Mouse (Mus musculus) erythroblast, embryonic 14.5 days (primary cell): ENCODE data around the gene Ecsit.

Experiments used
- GATA1 ChIP-seq: IDR thresholded peaks from 2 replicates; pipeline ENCODE4 v1.6.1; 2012; ENCODE audit warnings: low read length, inconsistent platforms, mixed read lengths
- TAL1 ChIP-seq: IDR thresholded peaks from 3 replicates; pipeline ENCODE4 v1.6.1; 2012; ENCODE audit warnings: low read length, inconsistent platforms, mixed read lengths

DNA sequence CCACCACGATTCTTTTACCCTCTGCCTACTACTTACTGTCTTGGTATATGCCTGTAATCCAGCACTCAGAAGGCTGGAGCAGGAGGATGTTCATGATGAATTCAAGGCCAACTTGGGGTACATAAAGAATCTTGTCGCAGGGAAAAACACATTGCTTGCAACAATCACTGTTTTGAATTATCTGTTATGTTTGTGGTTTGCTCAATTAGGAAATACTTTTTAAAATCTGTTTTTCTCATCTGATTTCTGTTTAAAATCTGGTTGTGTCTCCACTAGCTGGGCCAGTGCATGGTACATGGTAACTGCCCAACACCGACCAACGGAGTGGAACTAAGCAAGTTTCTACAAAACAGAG lies 594 bp downstream of the Ecsit start:
- TF ChIP-seq GATA1 (no peak), TAL1 (no peak)
